Mouse (Mus musculus) forebrain, embryonic 15.5 days (tissue): Measurements from ENCODE around the gene Nbr1. TPM values are rescaled to one million over a fixed set of nuclear protein-coding genes. Genes with fewer than 3 reads are reported as not detected.
"Not testable (repeated sequence)": the region's sequence is repeated elsewhere in the genome, so short reads cannot be mapped to it uniquely, and the experiment has no call there.

ENCODE experiments used
- ATAC-seq: fragments of 200-750 bp; cut with Nextera tagmentation; replicated peaks from 2 replicates; pipeline ENCODE4 v1.8.0; 2017; ENCODE audit warnings: mild to moderate bottlenecking, moderate TSS enrichment, moderate library complexity
- H3K27ac ChIP-seq: fragments of 300-500 bp; sonication (generic); replicated peaks from 2 replicates; pipeline ENCODE4 v1.5.1; 2015; ENCODE audit warnings: mild to moderate bottlenecking, inconsistent platforms
- H3K27me3 ChIP-seq: fragments of 300-500 bp; sonication (generic); 2 replicates; pipeline ENCODE4 v1.6.1; 2015; ENCODE audit warnings: inconsistent platforms
- H3K36me3 ChIP-seq: fragments of 300-500 bp; sonication (generic); 2 replicates; pipeline ENCODE4 v1.6.1; 2015; ENCODE audit warnings: mild to moderate bottlenecking, inconsistent platforms
- H3K4me1 ChIP-seq: fragments of 300-500 bp; sonication (generic); 2 replicates; pipeline ENCODE4 v1.6.1; 2015; ENCODE audit warnings: inconsistent platforms
- H3K4me2 ChIP-seq: fragments of 300-500 bp; sonication (generic); replicated peaks from 2 replicates; pipeline ENCODE4 v1.6.1; 2015; ENCODE audit warnings: mild to moderate bottlenecking, inconsistent platforms
- H3K4me3 ChIP-seq: fragments of 300-500 bp; sonication (generic); 2 replicates; pipeline ENCODE4 v1.5.1; 2015; ENCODE audit warnings: mild to moderate bottlenecking, inconsistent platforms
- H3K9ac ChIP-seq: fragments of 300-500 bp; sonication (generic); replicated peaks from 2 replicates; pipeline ENCODE4 v1.6.1; 2015; ENCODE audit warnings: mild to moderate bottlenecking, inconsistent platforms
- H3K9me3 ChIP-seq: fragments of 300-500 bp; sonication (generic); 2 replicates; pipeline ENCODE4 v1.6.1; 2016; ENCODE audit warnings: inconsistent platforms
- WGBS: fragments of 180-500 bp; shearing (Covaris S2); methylation state at CpG from one replicate; pipeline ENCODE4 v1.1.7; 2015; ENCODE audit warnings: mixed read lengths; 5-methylcytosine and 5-hydroxymethylcytosine counted together
- polyA plus RNA-seq: library from polyadenylated mRNA; unstranded; fragments of >200 nt; fragmentation: Nextera tagmentation; extraction: Ambion mirVana; gene quantifications from 2 replicates; pipeline ENCODE4 v1.2.1, GENCODE M21; 2015

Gene Nbr1
- polyA plus RNA-seq, 1 experiment from 2014 or later: 116 TPM

- ATAC-seq: no peak
- Histone ChIP-seq H3K4me1 (peaks cover 7% of the 10 kb centered on the region; the same call in 1 of the 2 replicates), H3K27ac (no peak overlapping the region), H3K4me2 (no peak overlapping the region), H3K27me3 (no peaks in the 10 kb centered on the region), H3K9me3 (no peaks in the 10 kb centered on the region), H3K9ac (no peak overlapping the region), H3K36me3 (peaks cover 6% of the 10 kb centered on the region), H3K4me3 (no peak overlapping the region)
- WGBS: 82% methylated on average over 4 of the region's 4 CpGs
Measured at GRCm38 (mm10) chr11:101585805-101586204, 33.9 kb downstream of the Nbr1 start.

- Histone ChIP-seq H3K27me3 (no peaks in the 10 kb centered on the region), H3K9me3 (no peaks in the 10 kb centered on the region), H3K4me2 (no peak overlapping the region), H3K4me1 (no peaks in the 10 kb centered on the region), H3K27ac (no peak overlapping the region), H3K36me3 (peaks cover 4% of the 10 kb centered on the region; the same call in 1 of the 2 replicates), H3K4me3 (no peak overlapping the region), H3K9ac (no peak overlapping the region)
- ATAC-seq: no peak
- WGBS: 89% methylated on average over 10 of the region's 10 CpGs
Measured at GRCm38 (mm10) chr11:101587676-101588075, 35.7 kb downstream of the Nbr1 start.

GRCm38 (mm10) chr11:101588868-101589267, 36.9 kb downstream of the Nbr1 start:
- ATAC-seq: no peak
- H3K9ac ChIP-seq: no peak overlapping the region
- H3K4me2 ChIP-seq: no peak overlapping the region
- no peak overlapping the region for H3K27ac ChIP-seq
- H3K36me3 ChIP-seq: peaks cover 4% of the 10 kb centered on the region; the same call in 1 of the 2 replicates
- no peaks in the 10 kb centered on the region for H3K4me1 ChIP-seq
- H3K27me3 ChIP-seq: no peaks in the 10 kb centered on the region
- 89% methylated on average over 7 of the region's 7 CpGs for WGBS
- no peaks in the 10 kb centered on the region for H3K9me3 ChIP-seq
- no peak overlapping the region for H3K4me3 ChIP-seq

DNA sequence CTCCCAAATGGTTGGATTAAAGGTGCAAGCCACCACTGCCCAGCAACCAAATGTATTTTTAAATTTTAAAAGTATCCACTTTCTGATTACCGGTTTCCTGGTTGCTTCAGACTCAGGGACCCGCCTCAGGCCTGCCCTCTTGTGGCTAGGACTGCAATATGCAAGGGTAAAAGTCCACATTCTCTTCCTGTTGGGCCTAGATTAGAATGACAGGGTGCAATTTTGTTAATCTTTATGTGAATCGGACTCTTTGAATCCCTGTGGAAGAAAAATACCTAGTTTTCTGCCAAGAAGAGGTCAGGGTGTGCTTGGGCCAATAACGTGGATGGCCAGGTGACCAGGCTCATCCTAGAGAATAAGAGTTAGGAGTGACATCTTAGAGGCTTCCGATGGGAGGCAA, 37.5 kb downstream of the Nbr1 start:
- no peak for ATAC-seq
- Histone ChIP-seq H3K4me2 (no peak overlapping the region), H3K9ac (no peak overlapping the region), H3K4me3 (no peak overlapping the region), H3K36me3 (peaks cover 4% of the 10 kb centered on the region; the same call in 1 of the 2 replicates), H3K9me3 (no peaks in the 10 kb centered on the region), H3K27me3 (no peaks in the 10 kb centered on the region), H3K27ac (no peak overlapping the region), H3K4me1 (no peaks in the 10 kb centered on the region)
- 29% methylated on average over 5 of the region's 5 CpGs for WGBS

DNA sequence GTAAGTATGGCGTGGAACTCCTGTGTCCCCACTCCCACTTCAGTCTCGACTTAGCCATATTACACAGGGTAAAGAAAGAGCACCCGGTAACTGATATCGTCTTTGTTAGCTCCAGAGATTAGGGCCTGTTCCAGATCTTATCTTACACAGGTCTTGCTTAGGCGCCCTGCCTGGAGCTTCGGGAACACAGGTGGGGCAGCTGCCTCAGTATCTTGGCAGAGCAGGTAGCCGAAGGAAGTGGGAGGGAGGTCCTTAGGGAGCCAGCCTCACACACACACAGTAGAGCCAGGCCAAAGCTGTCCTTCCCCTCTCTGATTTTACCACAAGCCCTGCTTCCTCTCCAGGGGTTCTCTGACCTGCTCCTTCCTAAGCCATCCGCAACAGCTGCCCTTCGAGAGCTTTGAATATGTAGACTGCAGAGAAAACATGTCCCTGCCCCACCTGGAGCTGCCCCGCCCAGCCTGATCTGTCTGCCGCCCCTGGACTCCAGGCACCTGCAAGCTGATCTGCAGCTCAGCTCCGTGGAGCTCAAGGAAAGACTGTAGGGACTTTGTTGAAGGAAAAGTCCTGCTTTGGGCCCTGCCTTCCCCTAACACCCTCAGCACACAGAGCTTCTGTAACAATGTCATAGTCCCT, 38.2 kb downstream of the Nbr1 start:
- Histone ChIP-seq H3K9ac (no peak overlapping the region), H3K36me3 (peaks cover 4% of the 10 kb centered on the region; the same call in 1 of the 2 replicates), H3K9me3 (no peaks in the 10 kb centered on the region), H3K27me3 (no peaks in the 10 kb centered on the region), H3K27ac (no peak overlapping the region), H3K4me3 (no peak overlapping the region), H3K4me1 (no peaks in the 10 kb centered on the region), H3K4me2 (no peak overlapping the region)
- ATAC-seq: no peak
- 77% methylated on average over 12 of the region's 12 CpGs for WGBS

GRCm38 (mm10) chr11:101599156-101599555, 47.2 kb downstream of the Nbr1 start, which contains the start of gene Gm11634:
TSS of gene Gm11634 (minus strand) at chr11:101599256.
- Histone ChIP-seq H3K4me1 (peaks cover 1% of the 10 kb centered on the region; the same call in 1 of the 2 replicates), H3K9ac (no peak within 1 kb of the TSS), H3K4me2 (no peak within 1 kb of the TSS), H3K36me3 (no peaks in the 10 kb centered on the region), H3K27ac (no peak within 1 kb of the TSS), H3K27me3 (no peaks in the 10 kb centered on the region), H3K9me3 (no peaks in the 10 kb centered on the region), H3K4me3 (no peak within 1 kb of the TSS)
- no peak for ATAC-seq
- WGBS: 80% methylated on average over 6 of the region's 6 CpGs

DNA sequence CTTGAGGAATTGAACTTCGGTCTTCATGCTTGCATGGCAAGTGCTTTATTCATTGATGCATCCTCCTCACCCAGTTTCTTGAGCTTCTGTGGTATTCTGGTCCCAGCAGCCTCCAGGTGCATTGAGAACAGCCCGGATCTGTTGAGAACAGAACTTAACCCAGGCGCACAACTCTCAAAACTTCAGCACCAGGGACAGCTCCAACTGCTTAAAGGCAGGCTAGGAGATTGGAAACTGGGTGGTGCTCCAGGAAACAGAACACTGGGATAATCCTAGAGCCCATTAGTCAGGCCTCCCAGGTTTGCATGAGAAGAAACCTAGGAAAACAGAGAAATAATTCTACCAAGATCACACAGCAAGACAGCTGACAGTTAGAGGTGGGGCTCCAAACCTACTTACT, 50.5 kb downstream of the Nbr1 start:
- Histone ChIP-seq H3K4me2 (no peak overlapping the region), H3K36me3 (no peaks in the 10 kb centered on the region), H3K9ac (no peak overlapping the region), H3K27ac (no peak overlapping the region), H3K9me3 (no peaks in the 10 kb centered on the region), H3K27me3 (no peaks in the 10 kb centered on the region), H3K4me1 (peaks cover 5% of the 10 kb centered on the region), H3K4me3 (no peak overlapping the region)
- WGBS: 12% methylated on average over 3 of the region's 3 CpGs
- ATAC-seq: no peak

GRCm38 (mm10) chr11:101604116-101604515, 52.2 kb downstream of the Nbr1 start:
- H3K4me1 ChIP-seq: peaks cover 5% of the 10 kb centered on the region
- H3K9me3 ChIP-seq: no peaks in the 10 kb centered on the region
- H3K36me3 ChIP-seq: no peaks in the 10 kb centered on the region
- no peak for ATAC-seq
- H3K27me3 ChIP-seq: no peaks in the 10 kb centered on the region
- peak overlapping the region; percentile 54 for H3K9ac ChIP-seq
- 2% methylated on average over 3 of the region's 3 CpGs for WGBS
- H3K4me3 ChIP-seq: peak overlapping the region; percentile 43
- H3K4me2 ChIP-seq: peak overlapping the region; percentile 56
- peak overlapping the region; percentile 80 for H3K27ac ChIP-seq

DNA sequence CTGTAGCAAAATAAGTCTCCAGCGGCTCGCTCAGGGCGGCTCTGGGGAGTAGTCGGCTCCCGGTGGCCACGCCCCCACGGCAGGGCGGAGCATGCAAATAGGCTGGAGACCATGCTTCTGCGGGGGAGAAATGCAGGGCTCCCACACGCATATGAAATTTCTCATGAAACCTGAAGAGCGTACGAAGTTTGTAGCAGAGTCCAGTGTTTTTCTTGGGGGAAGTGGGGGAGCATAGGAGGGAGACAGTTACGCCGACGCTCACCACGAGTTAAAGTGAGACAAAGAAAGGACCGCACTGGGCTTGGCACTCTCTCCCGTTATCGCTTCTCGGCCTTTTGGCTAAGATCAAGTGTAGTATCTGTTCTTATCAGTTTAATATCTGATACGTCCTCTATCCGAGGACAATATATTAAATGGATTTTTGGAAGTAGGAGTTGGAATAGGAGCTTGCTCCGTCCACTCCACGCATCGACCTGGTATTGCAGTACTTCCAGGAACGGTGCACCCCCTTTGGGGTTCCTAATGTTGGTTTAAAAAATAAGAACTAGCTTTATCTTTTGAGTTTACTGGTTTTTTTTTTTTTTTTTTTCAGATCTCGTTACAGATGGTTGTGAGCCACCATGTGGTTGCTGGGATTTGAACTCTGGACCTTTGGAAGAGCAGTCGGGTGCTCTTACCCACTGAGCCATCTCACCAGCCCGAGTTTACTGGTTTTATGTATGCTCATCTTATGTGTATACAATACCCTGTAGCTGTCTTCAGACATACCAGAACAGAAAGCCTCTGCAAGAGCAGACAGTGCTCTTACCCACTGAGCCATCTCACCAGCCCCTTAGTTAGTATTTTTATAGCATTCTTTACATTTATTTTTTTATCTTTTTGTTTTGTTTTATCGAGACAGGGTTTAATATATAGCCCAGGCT, 52.8 kb downstream of the Nbr1 start:
- 2% methylated on average over 30 of the region's 30 CpGs for WGBS
- peak; percentile 93 for ATAC-seq

GRCm38 (mm10) chr11:101607134-101607533, 55.2 kb downstream of the Nbr1 start:
- H3K36me3 ChIP-seq, ATAC-seq, H3K27me3 ChIP-seq, H3K9me3 ChIP-seq, H3K4me3 ChIP-seq, H3K9ac ChIP-seq, H3K4me1 ChIP-seq, H3K4me2 ChIP-seq, H3K27ac ChIP-seq: not testable (repeated sequence)
- WGBS: 91% methylated on average over 4 of the region's 4 CpGs

More for the DNA sequence above, 52.8 kb downstream of the Nbr1 start:
- Histone ChIP-seq H3K9ac (peak overlapping the region; percentile 54), H3K27ac (peak overlapping the region; percentile 80), H3K4me2 (peak overlapping the region; percentile 56), H3K4me3 (peak overlapping the region; percentile 43)
- H3K36me3 ChIP-seq, H3K27me3 ChIP-seq, H3K4me1 ChIP-seq, H3K9me3 ChIP-seq: not testable (repeated sequence)

DNA sequence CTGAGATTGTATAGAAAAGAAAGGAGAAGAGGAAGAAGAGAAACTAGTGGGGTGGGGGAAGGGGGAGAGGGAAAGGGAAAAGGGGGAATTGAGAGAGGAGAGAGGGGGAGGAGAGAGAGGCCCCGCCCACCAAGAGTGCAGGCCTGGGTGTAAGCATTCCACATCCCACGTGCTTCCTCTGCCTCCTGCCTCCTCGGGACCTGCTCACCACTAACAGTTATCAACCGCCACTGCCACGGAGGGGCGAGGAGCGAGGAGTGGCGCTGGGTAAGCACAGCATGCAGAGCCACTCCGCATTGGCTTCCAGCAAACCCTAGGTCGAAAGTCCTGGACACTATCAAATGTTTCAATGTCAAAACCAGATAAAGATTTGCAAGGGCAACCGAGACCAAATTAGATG, 58.5 kb downstream of the Nbr1 start:
- Histone ChIP-seq H3K9me3 (no peaks in the 10 kb centered on the region), H3K36me3 (no peaks in the 10 kb centered on the region), H3K4me2 (no peak overlapping the region), H3K27me3 (no peaks in the 10 kb centered on the region), H3K27ac (no peak overlapping the region), H3K9ac (no peak overlapping the region), H3K4me3 (no peak overlapping the region), H3K4me1 (peaks cover 12% of the 10 kb centered on the region)
- WGBS: 44% methylated on average over 11 of the region's 11 CpGs
- ATAC-seq: no peak

GRCm38 (mm10) chr11:101613596-101613995, 61.6 kb downstream of the Nbr1 start:
- Histone ChIP-seq H3K4me1 (peaks cover 37% of the 10 kb centered on the region), H3K36me3 (no peaks in the 10 kb centered on the region), H3K27me3 (no peaks in the 10 kb centered on the region), H3K27ac (no peak overlapping the region), H3K9me3 (no peaks in the 10 kb centered on the region), H3K4me2 (no peak overlapping the region), H3K9ac (no peak overlapping the region), H3K4me3 (no peak overlapping the region)
- 77% methylated on average over 6 of the region's 6 CpGs for WGBS
- no peak for ATAC-seq
